Mouse (Mus musculus): ENCODE data around the gene Spata1.

Gene Spata1

GRCm38 (mm10) chr3:146419534-146419933 is 80.0 kb downstream of the Spata1 start:
- no peak for DNase-seq (ENCODE audit: low read depth)

- no peak for DNase-seq (ENCODE audit: low read depth)
These were observed 80.7 kb downstream of the Spata1 start for GRCm38 (mm10) chr3:146418901-146419300.

GRCm38 (mm10) chr3:146417873-146418272 is 81.7 kb downstream of the Spata1 start:
- no peak for DNase-seq (ENCODE audit: low read depth)

GRCm38 (mm10) chr3:146414555-146414954 is 85.0 kb downstream of the Spata1 start:
- no peak for DNase-seq (ENCODE audit: low read depth)

- DNase-seq (ENCODE audit: low read depth) = no peak
These were observed 85.6 kb downstream of the Spata1 start for GRCm38 (mm10) chr3:146413992-146414391.

- DNase-seq (ENCODE audit: low read depth) = no peak
These were observed 86.5 kb downstream of the Spata1 start for GRCm38 (mm10) chr3:146413016-146413415.

- DNase-seq (ENCODE audit: low read depth) = no peak
These were observed 87.1 kb downstream of the Spata1 start for GRCm38 (mm10) chr3:146412480-146412879.

- no peak for DNase-seq (ENCODE audit: low read depth)
These were observed 87.5 kb downstream of the Spata1 start for GRCm38 (mm10) chr3:146412008-146412407.

- no peak for DNase-seq (ENCODE audit: low read depth)
These were observed 89.4 kb downstream of the Spata1 start for GRCm38 (mm10) chr3:146410114-146410513.

All from fibroblast of lung, adult 2 months (primary cell).